Mouse (Mus musculus) heart, postnatal 0 days (tissue): ENCODE results near the gene BC117090. TPM values are rescaled to one million over a fixed set of nuclear protein-coding genes. Genes with fewer than 3 reads are reported as not detected.
"Not testable (repeated sequence)": the region's sequence is repeated elsewhere in the genome, so short reads cannot be mapped to it uniquely, and the experiment has no call there.

Experiments used
- ATAC-seq: fragments of 200-750 bp; cut with Nextera tagmentation; 2 replicates; pipeline ENCODE4 v1.8.0; 2017; ENCODE audit warnings: low read depth, moderate number of reproducible peaks, moderate library complexity; ENCODE audit not compliant: insufficient read depth
- DNase-seq: peaks from one replicate; pipeline ENCODE4 v3.0.0-alpha.2; 2016; ENCODE audit warnings: low spot score
- H3K27ac ChIP-seq: fragments of 300-500 bp; sonication (generic); 2 replicates; pipeline ENCODE4 v1.5.1; 2014; ENCODE audit warnings: low read depth, mild to moderate bottlenecking
- H3K27me3 ChIP-seq: fragments of 300-500 bp; sonication (generic); 2 replicates; pipeline ENCODE4 v1.6.1; 2014; ENCODE audit warnings: low read length, mixed read lengths; ENCODE audit not compliant: control insufficient read depth, insufficient read depth
- H3K36me3 ChIP-seq: fragments of 300-500 bp; sonication (generic); replicated peaks from 2 replicates; pipeline ENCODE4 v1.6.1; 2014; ENCODE audit warnings: low read length, mixed read lengths; ENCODE audit not compliant: control insufficient read depth, insufficient read depth
- H3K4me1 ChIP-seq: fragments of 300-500 bp; sonication (generic); 2 replicates; pipeline ENCODE4 v1.6.1; 2014; ENCODE audit warnings: antibody characterized with exemption; ENCODE audit not compliant: control insufficient read depth, insufficient read depth
- H3K4me2 ChIP-seq: fragments of 300-500 bp; sonication (generic); 2 replicates; pipeline ENCODE4 v1.6.1; 2014; ENCODE audit warnings: low read depth, mild to moderate bottlenecking, low read length, moderate library complexity
- H3K4me3 ChIP-seq: fragments of 300-500 bp; sonication (generic); 2 replicates; pipeline ENCODE4 v1.5.1; 2014; ENCODE audit warnings: low read depth, low read length
- H3K9ac ChIP-seq: fragments of 300-500 bp; sonication (generic); replicated peaks from 2 replicates; pipeline ENCODE4 v1.6.1; 2014; ENCODE audit warnings: low read depth, low read length, mixed read lengths
- H3K9me3 ChIP-seq: fragments of 300-500 bp; sonication (generic); replicated peaks from 2 replicates; pipeline ENCODE4 v1.6.1; 2016; ENCODE audit warnings: low read length; ENCODE audit not compliant: control insufficient read depth
- CTCF ChIP-seq: IDR thresholded peaks from 2 replicates; pipeline ENCODE4 v1.5.1; 2016; ENCODE audit warnings: antibody characterized with exemption, control low read depth, low read depth
- EP300 ChIP-seq: IDR thresholded peaks from 2 replicates; pipeline ENCODE4 v1.6.1; 2016; ENCODE audit warnings: antibody characterized with exemption, low read depth
- WGBS: fragments of 180-500 bp; shearing (Covaris S2); extraction: QIAGEN DNeasy Blood & Tissue Kit; methylation state at CpG from one replicate; pipeline ENCODE4 v1.1.7; 2014; 5-methylcytosine and 5-hydroxymethylcytosine counted together
- polyA plus RNA-seq: library from polyadenylated mRNA; unstranded; fragments of >200 nt; fragmentation: Nextera tagmentation; extraction: Ambion mirVana; gene quantifications from 2 replicates; pipeline ENCODE4 v1.2.1, GENCODE M21; 2015
- total RNA-seq: library from RNA; depleted of rRNA; stranded (reverse); fragments of >200 nt; gene quantifications from 2 replicates; pipeline ENCODE4 v1.2.3, GENCODE M21; 2014; ENCODE audit warnings: low replicate concordance; rRNA removed

Gene BC117090
- total and polyA plus RNA-seq, 2 experiments from 2014 or later = not detected

DNA sequence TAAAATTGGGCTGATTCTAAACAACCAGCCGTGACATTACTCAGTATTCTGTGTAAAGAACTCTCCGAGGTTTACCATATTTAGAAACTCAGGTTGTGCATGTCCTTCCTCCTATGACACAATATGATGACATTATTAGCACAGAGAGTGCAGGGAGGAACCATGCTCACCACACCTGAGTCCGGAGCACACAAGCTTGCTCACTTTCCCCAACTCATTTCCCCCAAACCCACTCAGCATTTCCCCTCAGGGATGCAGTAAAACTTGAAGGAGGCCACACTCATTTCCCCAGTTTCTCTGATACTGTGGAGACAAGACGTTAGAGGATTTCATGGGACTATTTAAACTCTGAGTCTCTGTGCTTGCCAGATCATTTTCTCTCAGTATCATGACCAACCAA lies 45.0 kb downstream of the BC117090 start:
- TF ChIP-seq EP300 = no peak
- no peak for TF ChIP-seq CTCF
- H3K9ac ChIP-seq = no peak overlapping the region
- DNase-seq (no peak), ATAC-seq (no peak)
- no peaks in the 10 kb centered on the region for H3K9me3 ChIP-seq
- H3K4me3 ChIP-seq = no peak overlapping the region
- no peak overlapping the region for H3K4me2 ChIP-seq
- no peaks in the 10 kb centered on the region for H3K36me3 ChIP-seq
- no peaks in the 10 kb centered on the region for H3K4me1 ChIP-seq
- no peak overlapping the region for H3K27ac ChIP-seq
- H3K27me3 ChIP-seq = no peaks in the 10 kb centered on the region
- WGBS = 74% methylated on average over 4 of the region's 4 CpGs

DNA sequence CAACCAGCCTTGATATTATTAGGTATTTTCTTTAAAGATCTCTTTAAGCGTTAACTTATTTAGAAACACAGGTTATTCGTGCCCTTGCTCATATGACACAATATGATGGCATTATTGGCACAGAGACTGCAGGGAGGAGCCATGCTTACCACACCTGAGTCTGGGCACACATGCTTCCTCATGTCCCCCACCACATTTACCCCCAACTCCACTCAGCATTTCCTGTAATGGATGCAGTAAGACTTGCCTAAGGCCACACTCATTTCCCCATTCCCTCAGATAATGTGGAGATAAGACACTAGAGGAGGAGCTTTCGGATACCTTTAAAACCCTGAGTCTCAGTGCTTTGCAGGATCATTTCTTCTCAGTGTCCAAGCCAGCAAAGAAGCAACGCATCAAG lies 57.3 kb downstream of the BC117090 start, which contains the start of gene Stfa1:
Stfa1 (plus strand) TSS at position 156 of the 400 bp plus-strand sequence.
- not testable (repeated sequence) for H3K4me1 ChIP-seq, H3K36me3 ChIP-seq, H3K9ac ChIP-seq, H3K27ac ChIP-seq, DNase-seq, H3K9me3 ChIP-seq, H3K4me3 ChIP-seq, H3K27me3 ChIP-seq, ATAC-seq, H3K4me2 ChIP-seq
- WGBS = 68% methylated on average over 4 of the region's 4 CpGs

Other genes with a start within 250 kb of the BC117090 start
- gene Csta1, start 203.1 kb downstream of the BC117090 start, total RNA-seq = not detected in 2 replicates
- not detected in 2 replicates for gene Csta1, start 203.1 kb downstream of the BC117090 start, polyA plus RNA-seq
- gene Stfa2l1, start 177.5 kb downstream of the BC117090 start, total RNA-seq = 1.3 TPM in 1 of 2 replicates, not detected in the other
- gene Stfa2l1, start 177.5 kb downstream of the BC117090 start, polyA plus RNA-seq = 1.7 and 2.4 TPM in 2 replicates
- gene Gm5483, start 150.1 kb downstream of the BC117090 start, total RNA-seq = not detected in 2 replicates
- gene Gm5483, start 150.1 kb downstream of the BC117090 start, polyA plus RNA-seq = 3.1 and 4.5 TPM in 2 replicates
- gene Gm5416, start 123.9 kb downstream of the BC117090 start, total RNA-seq = not detected in 2 replicates
- gene Gm5416, start 123.9 kb downstream of the BC117090 start, polyA plus RNA-seq = 0.89 TPM in 2 replicates
- gene 2010005H15Rik, start 112.9 kb downstream of the BC117090 start, total RNA-seq = not detected in 2 replicates
- gene 2010005H15Rik, start 112.9 kb downstream of the BC117090 start, polyA plus RNA-seq = 0.48 and 1.0 TPM in 2 replicates
- 2.0 and 13.4 TPM in 2 replicates for gene Stfa1, start 57.4 kb downstream of the BC117090 start, total RNA-seq
- gene Stfa1, start 57.4 kb downstream of the BC117090 start, polyA plus RNA-seq = 5.8 and 7.1 TPM in 2 replicates
- gene BC100530, start 33.4 kb upstream of the BC117090 start, total RNA-seq = 12.9 TPM in 1 of 2 replicates, not detected in the other
- 4.7 TPM in 2 replicates for gene BC100530, start 33.4 kb upstream of the BC117090 start, polyA plus RNA-seq
- not detected in 2 replicates for gene Stfa2, start 74.1 kb upstream of the BC117090 start, total RNA-seq
- 1.4 and 1.8 TPM in 2 replicates for gene Stfa2, start 74.1 kb upstream of the BC117090 start, polyA plus RNA-seq
- not detected in 2 replicates for gene Stfa3, start 121.1 kb upstream of the BC117090 start, total RNA-seq
- gene Stfa3, start 121.1 kb upstream of the BC117090 start, polyA plus RNA-seq = 0.78 and 1.4 TPM in 2 replicates
- gene Casr, start 227.8 kb upstream of the BC117090 start, total RNA-seq = 0.31 TPM in 1 of 2 replicates, not detected in the other
- gene Casr, start 227.8 kb upstream of the BC117090 start, polyA plus RNA-seq = not detected in 2 replicates